Comparison of ENCODE assay signal across 8 mouse cellular contexts in the genomic region with DNA sequence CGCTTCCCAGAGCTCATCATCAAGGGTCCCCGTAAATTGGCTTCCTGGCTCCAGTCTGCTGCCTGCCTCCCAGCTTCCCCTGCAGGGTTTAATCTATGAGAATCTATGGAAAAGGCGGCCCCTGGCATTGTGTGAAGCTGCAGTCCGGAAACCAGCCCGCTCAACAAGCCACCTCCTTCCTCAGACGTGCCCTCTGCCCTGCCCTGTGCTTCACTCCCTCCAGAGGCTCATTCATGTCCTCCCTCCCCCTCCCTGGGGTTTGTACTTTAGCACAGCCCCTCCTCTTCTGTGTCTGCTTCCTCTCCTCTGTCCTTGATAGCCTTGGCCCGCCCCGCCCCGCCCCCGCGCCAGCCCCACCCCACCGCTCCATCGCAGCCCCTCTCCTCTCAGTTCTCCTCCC. TPM values are rescaled to one million over a fixed set of nuclear protein-coding genes. Genes with fewer than 3 reads are reported as not detected.
DNase-seq lines count a peak whose midpoint lies in the region; ATAC-seq and TF ChIP-seq lines count a peak whose summit lies in the region.

No protein-coding gene starts in this region.

- H3K27ac ChIP-seq in intestine, postnatal 0 days (ENCODE audit: low read depth, low read length), result peak overlapping the region; percentile 82
- peak overlapping the region; percentile 4; the same call in 1 of the 2 replicates for H3K27ac ChIP-seq in neural tube, embryonic 12.5 days

- H3K27me3 ChIP-seq in intestine, postnatal 0 days (replicated peaks; ENCODE audit: control insufficient read depth, insufficient read depth, low read length), result no peaks in the 10 kb centered on the region
- H3K27me3 ChIP-seq in neural tube, embryonic 12.5 days (replicated peaks), result no peaks in the 10 kb centered on the region

- intact Hi-C loops in left cerebral cortex, postnatal 14 days (cut with DNase I), result loop anchor here (10.0 kb wide), 2 partner anchors 200 to 390 kb away; a partner anchor contains a TSS

- peak overlapping the region; percentile 37; the same call in 1 of the 2 replicates for H3K9ac ChIP-seq in intestine, postnatal 0 days (ENCODE audit: low read depth, low read length)
- 0 out of 2 replicates have a peak overlapping the region, but pooled peaks have one; percentile 23 for H3K9ac ChIP-seq in neural tube, embryonic 12.5 days

- no peaks in the 10 kb centered on the region; the same call in 1 of the 2 replicates for H3K36me3 ChIP-seq in intestine, postnatal 0 days (ENCODE audit: control insufficient read depth, insufficient read depth)
- H3K36me3 ChIP-seq in neural tube, embryonic 12.5 days, result no peaks in the 10 kb centered on the region

- peak; percentile 90 for DNase-seq in CD4-positive helper T cell, adult 2 months (ENCODE audit: low read depth, low spot score)
- peak; percentile 91 for DNase-seq in adrenal gland, postnatal 14 days
- peak; percentile 99 for DNase-seq in heart, adult 11 months
- DNase-seq in lung, adult 18-20 months, result peak; percentile 87 to 92
- no peak for DNase-seq in cerebellum, postnatal 25 days
- DNase-seq in left cerebral cortex, postnatal 14 days (ENCODE audit: low spot score in 2 of 2), result no peak

- H3K9me3 ChIP-seq in intestine, postnatal 0 days (ENCODE audit: control insufficient read depth), result no peaks in the 10 kb centered on the region
- H3K9me3 ChIP-seq in neural tube, embryonic 12.5 days, result no peaks in the 10 kb centered on the region

- 0 out of 2 replicates have a peak, but pooled peaks cover 8% of the 10 kb centered on the region for H3K4me1 ChIP-seq in intestine, postnatal 0 days (replicated peaks; ENCODE audit: control insufficient read depth, insufficient read depth, low read length)
- H3K4me1 ChIP-seq in neural tube, embryonic 12.5 days, result peaks cover 30% of the 10 kb centered on the region

- TF ChIP-seq CTCF in intestine, postnatal 0 days (IDR thresholded peaks at IDR 0.05; ENCODE audit: low read depth), result peak; percentile 36; the same call in 1 of the 2 replicates

- H3K4me3 ChIP-seq in intestine, postnatal 0 days (ENCODE audit: low read depth, low read length), result 0 out of 2 replicates have a peak overlapping the region, but pooled peaks have one; percentile 14
- 0 out of 2 replicates have a peak overlapping the region, but pooled peaks have one; percentile 3 for H3K4me3 ChIP-seq in neural tube, embryonic 12.5 days

- ATAC-seq in intestine, postnatal 0 days, result peak; percentile 97
- ATAC-seq in neural tube, embryonic 12.5 days (ENCODE audit: low FRiP score, low read depth), result peak; percentile 52

- peak overlapping the region; percentile 57 for H3K4me2 ChIP-seq in intestine, postnatal 0 days (replicated peaks; ENCODE audit: low read depth)
- H3K4me2 ChIP-seq in neural tube, embryonic 12.5 days (replicated peaks), result peak overlapping the region; percentile 52

- WGBS in intestine, postnatal 0 days, result 2% methylated on average over 11 of the region's 13 CpGs
- WGBS in neural tube, embryonic 12.5 days, result 2% methylated on average over 7 of the region's 13 CpGs

RNA-seq across cellular contexts. Expression of a gene that starts 8.8 kb away (rescaled TPM):
- 56.4 and 79.0 TPM in 2 replicates for total RNA-seq in adrenal gland, postnatal 14 days (2021)
- 53.2 and 56.8 TPM in 2 replicates for polyA plus RNA-seq in intestine, postnatal 0 days (2015; fragmentation: Nextera tagmentation; extraction: Ambion mirVana)
- 36.0 and 41.6 TPM in 2 replicates for polyA plus RNA-seq in neural tube, embryonic 12.5 days (2016; fragmentation: Nextera tagmentation; extraction: Ambion mirVana)
- 100 to 1,000 TPM; 342 to 377 TPM for total RNA-seq in left cerebral cortex, postnatal 14 days (2021)

RNA-seq across cellular contexts. Expression of a gene that starts 38.9 kb away (rescaled TPM):
- not detected in 2 replicates for total RNA-seq in adrenal gland, postnatal 14 days (2021)
- 0.21 and 0.30 TPM in 2 replicates for polyA plus RNA-seq in intestine, postnatal 0 days (2015; fragmentation: Nextera tagmentation; extraction: Ambion mirVana)
- polyA plus RNA-seq in neural tube, embryonic 12.5 days (2016; fragmentation: Nextera tagmentation; extraction: Ambion mirVana), result 0.29 and 0.32 TPM in 2 replicates
- not detected for total RNA-seq in left cerebral cortex, postnatal 14 days (2021)

RNA-seq across cellular contexts. Expression of a gene that starts 39.9 kb away (rescaled TPM):
- 11.7 and 12.6 TPM in 2 replicates for total RNA-seq in adrenal gland, postnatal 14 days (2021)
- 6.8 and 8.4 TPM in 2 replicates for polyA plus RNA-seq in intestine, postnatal 0 days (2015; fragmentation: Nextera tagmentation; extraction: Ambion mirVana)
- polyA plus RNA-seq in neural tube, embryonic 12.5 days (2016; fragmentation: Nextera tagmentation; extraction: Ambion mirVana), result 1.7 and 2.5 TPM in 2 replicates
- 1 to 10 TPM; 3.9 to 6.0 TPM for total RNA-seq in left cerebral cortex, postnatal 14 days (2021)

RNA-seq across cellular contexts. Expression of a gene that starts 52.3 kb away (rescaled TPM):
- total RNA-seq in adrenal gland, postnatal 14 days (2021), result 14.6 and 17.5 TPM in 2 replicates
- polyA plus RNA-seq in intestine, postnatal 0 days (2015; fragmentation: Nextera tagmentation; extraction: Ambion mirVana), result 119 and 128 TPM in 2 replicates
- polyA plus RNA-seq in neural tube, embryonic 12.5 days (2016; fragmentation: Nextera tagmentation; extraction: Ambion mirVana), result 774 and 775 TPM in 2 replicates
- total RNA-seq in left cerebral cortex, postnatal 14 days (2021), result 10 to 100 TPM; 24.9 to 26.3 TPM

RNA-seq across cellular contexts. Expression of a gene that starts 57.4 kb away (rescaled TPM):
- 1.2 and 1.5 TPM in 2 replicates for total RNA-seq in adrenal gland, postnatal 14 days (2021)
- polyA plus RNA-seq in intestine, postnatal 0 days (2015; fragmentation: Nextera tagmentation; extraction: Ambion mirVana), result 0.24 and 0.26 TPM in 2 replicates
- polyA plus RNA-seq in neural tube, embryonic 12.5 days (2016; fragmentation: Nextera tagmentation; extraction: Ambion mirVana), result 0.50 and 0.96 TPM in 2 replicates
- 10 to 100 TPM; 37.3 to 42.0 TPM for total RNA-seq in left cerebral cortex, postnatal 14 days (2021)

Comparison
In these comparisons a context has a peak if more than half of its experiments do, and no peak if none do; other contexts are left out.
1. DNase-seq: peak in CD4-positive helper T cell, adult 2 months (single experiment), adrenal gland, postnatal 14 days (single experiment), heart, adult 11 months (single experiment) and lung, adult 18-20 months (2 of 2); none in cerebellum, postnatal 25 days (0 of 2) and left cerebral cortex, postnatal 14 days (0 of 2).